Mouse (Mus musculus): ENCODE measurements around the gene Slc25a10. TPM values are rescaled to one million over a fixed set of nuclear protein-coding genes. Genes with fewer than 3 reads are reported as not detected.

Gene Slc25a10
- total and polyA plus RNA-seq, 2 experiments from 2014 or later = 20.5 to 22.8 TPM

DNA sequence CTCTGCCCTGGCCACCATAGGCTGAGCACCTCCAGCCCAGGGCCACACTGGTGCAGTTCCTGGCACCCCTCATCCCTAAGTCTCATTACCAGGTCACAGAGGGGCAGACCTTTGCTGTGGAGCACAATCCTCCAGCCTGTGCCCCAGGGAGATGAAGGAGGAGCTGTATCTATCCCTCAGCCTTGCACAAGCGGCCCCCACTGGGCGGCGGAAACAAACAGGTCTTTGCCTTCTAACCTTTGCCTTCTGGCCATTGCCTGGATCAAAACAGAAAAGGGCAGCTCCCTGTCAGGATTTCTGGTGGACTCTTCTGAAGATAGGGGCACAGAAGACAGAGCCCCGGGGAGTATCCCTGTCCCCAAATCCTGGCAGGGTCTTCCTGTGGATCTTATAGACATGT, 37.3 kb downstream of the Slc25a10 start:
- H3K4me2 ChIP-seq (ENCODE audit: low read depth) = no peak overlapping the region
- ATAC-seq (no peak), DNase-seq (no peak)
- H3K9me3 ChIP-seq (ENCODE audit: low read length) = no peaks in the 10 kb centered on the region
- no peak overlapping the region for H3K4me3 ChIP-seq (ENCODE audit: low read depth, low read length)
- H3K36me3 ChIP-seq (ENCODE audit: insufficient read depth) = no peaks in the 10 kb centered on the region
- H3K9ac ChIP-seq = no peak overlapping the region
- 56% methylated on average over 4 of the region's 4 CpGs for WGBS
- H3K27me3 ChIP-seq (ENCODE audit: insufficient read depth, low read length) = peaks cover 41% of the 10 kb centered on the region
- TF ChIP-seq CTCF (IDR thresholded peaks at IDR 0.05; ENCODE audit: low read depth) = no peak
- no peak overlapping the region for H3K27ac ChIP-seq (ENCODE audit: low read depth, low read length)
- no peaks in the 10 kb centered on the region for H3K4me1 ChIP-seq (ENCODE audit: insufficient read depth)

DNA sequence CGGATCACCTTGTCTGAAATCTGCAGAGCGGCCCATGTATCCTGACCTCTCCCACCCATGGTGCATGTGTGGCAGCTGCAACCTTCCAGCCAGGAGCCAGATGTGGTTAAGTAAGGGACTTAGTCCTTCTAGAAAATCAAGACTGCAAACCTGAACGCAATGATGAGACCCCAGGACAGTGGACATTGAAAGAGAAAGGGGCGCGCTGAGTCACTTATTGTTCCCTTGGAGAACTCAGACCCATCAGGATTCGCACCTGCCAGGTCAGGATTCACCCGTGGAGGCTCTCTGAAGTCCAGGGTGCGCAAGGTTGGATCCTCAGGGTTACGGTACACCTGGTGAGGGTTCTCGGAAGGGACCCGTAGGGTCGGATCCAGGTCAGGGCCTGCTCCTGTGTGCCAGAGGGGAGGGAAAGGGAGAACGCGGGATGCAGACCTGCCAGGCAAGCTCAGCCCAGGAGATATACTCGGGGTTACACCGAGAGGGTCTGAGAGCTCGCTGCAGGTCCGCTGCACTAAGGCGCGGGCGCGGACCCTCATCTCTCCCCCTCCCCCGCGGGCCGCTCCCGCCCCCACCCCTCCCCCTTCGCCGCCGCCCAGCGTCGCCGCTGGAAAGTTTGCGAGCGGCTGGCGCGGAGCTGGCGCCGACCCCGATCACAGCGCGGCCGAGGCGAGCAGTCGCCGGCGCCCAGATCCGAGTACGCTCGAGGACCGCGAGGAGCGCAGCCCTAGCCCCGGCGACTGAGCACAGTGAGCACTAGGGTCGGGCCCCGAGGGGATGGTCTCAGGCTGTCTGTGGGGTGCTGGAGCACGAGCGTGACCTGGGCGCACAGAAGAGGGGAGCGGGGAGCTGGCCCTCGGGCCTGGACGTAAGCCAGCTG, 38.7 kb downstream of the Slc25a10 start, which contains the start of gene Gcgr:
Gcgr (plus strand) TSS at position 615 of the 880 bp plus-strand sequence.
- Histone ChIP-seq H3K9me3 (ENCODE audit: low read length) (no peaks in the 10 kb centered on the region), H3K36me3 (ENCODE audit: insufficient read depth) (no peaks in the 10 kb centered on the region), H3K27ac (ENCODE audit: low read depth, low read length) (no peak within 1 kb of the TSS), H3K9ac (peak within 1 kb of the TSS; percentile 35), H3K27me3 (ENCODE audit: insufficient read depth, low read length) (peaks cover 41% of the 10 kb centered on the region), H3K4me1 (ENCODE audit: insufficient read depth) (no peaks in the 10 kb centered on the region), H3K4me2 (ENCODE audit: low read depth) (peak within 1 kb of the TSS; percentile 53), H3K4me3 (ENCODE audit: low read depth, low read length) (peak within 1 kb of the TSS; percentile 28)
- no peak for TF ChIP-seq CTCF (IDR thresholded peaks at IDR 0.05; ENCODE audit: low read depth)
- DNase-seq = no peak
- WGBS = 7% methylated on average over 51 of the region's 62 CpGs
- no peak for ATAC-seq

DNA sequence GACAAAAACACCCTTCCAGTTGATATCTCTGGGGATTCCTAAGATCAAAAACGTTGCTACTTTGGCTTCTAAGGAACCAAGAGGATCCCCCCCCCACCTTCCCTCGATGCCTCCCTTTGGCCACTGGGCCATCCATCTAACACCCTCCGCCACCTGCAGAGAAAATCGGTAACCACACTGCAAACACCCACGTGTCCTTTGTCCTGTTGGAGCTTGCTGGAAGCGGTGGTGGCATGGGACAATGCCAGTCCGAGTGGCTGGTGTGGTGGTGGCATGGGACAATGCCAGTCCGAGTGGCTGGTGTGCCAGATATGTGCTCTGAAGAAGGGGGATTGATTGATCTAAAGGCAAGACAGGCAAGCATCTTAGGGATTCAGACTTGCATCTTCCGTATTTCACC, 40.0 kb downstream of the Slc25a10 start:
- peaks cover 41% of the 10 kb centered on the region for H3K27me3 ChIP-seq (ENCODE audit: insufficient read depth, low read length)
- no peak overlapping the region for H3K4me2 ChIP-seq (ENCODE audit: low read depth)
- TF ChIP-seq CTCF (IDR thresholded peaks at IDR 0.05; ENCODE audit: low read depth) = no peak
- no peak overlapping the region for H3K9ac ChIP-seq
- no peaks in the 10 kb centered on the region for H3K9me3 ChIP-seq (ENCODE audit: low read length)
- no peaks in the 10 kb centered on the region for H3K4me1 ChIP-seq (ENCODE audit: insufficient read depth)
- 26% methylated on average over 9 of the region's 9 CpGs for WGBS
- no peak for ATAC-seq
- no peak overlapping the region for H3K27ac ChIP-seq (ENCODE audit: low read depth, low read length)
- no peaks in the 10 kb centered on the region for H3K36me3 ChIP-seq (ENCODE audit: insufficient read depth)
- H3K4me3 ChIP-seq (ENCODE audit: low read depth, low read length) = no peak overlapping the region
- DNase-seq = no peak

DNA sequence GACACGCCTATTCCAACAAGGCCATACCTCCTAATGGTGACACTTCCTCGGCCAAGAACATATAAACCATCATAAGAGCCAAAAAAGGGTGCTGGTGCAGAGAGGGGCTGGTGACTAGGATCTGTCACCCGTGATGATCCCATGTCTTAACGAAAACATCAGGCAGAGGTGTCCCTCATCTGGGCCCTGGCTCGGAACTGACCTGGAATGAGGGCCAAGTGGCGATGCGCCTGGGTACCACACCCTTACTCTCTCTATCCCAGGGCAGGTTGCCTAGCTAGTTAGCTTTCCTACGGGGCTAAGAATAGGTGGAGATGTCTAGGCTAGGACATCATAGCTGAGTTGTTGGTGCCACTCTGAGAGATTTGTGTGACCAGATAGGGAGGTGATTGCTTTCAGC, 42.5 kb downstream of the Slc25a10 start:
- ATAC-seq = no peak
- no peak overlapping the region for H3K9ac ChIP-seq
- no peaks in the 10 kb centered on the region for H3K9me3 ChIP-seq (ENCODE audit: low read length)
- 80% methylated on average over 8 of the region's 8 CpGs for WGBS
- H3K36me3 ChIP-seq (ENCODE audit: insufficient read depth) = no peaks in the 10 kb centered on the region
- no peak for TF ChIP-seq CTCF (IDR thresholded peaks at IDR 0.05; ENCODE audit: low read depth)
- no peak overlapping the region for H3K27ac ChIP-seq (ENCODE audit: low read depth, low read length)
- H3K4me3 ChIP-seq (ENCODE audit: low read depth, low read length) = no peak overlapping the region
- H3K4me2 ChIP-seq (ENCODE audit: low read depth) = no peak overlapping the region
- H3K27me3 ChIP-seq (ENCODE audit: insufficient read depth, low read length) = peaks cover 36% of the 10 kb centered on the region
- H3K4me1 ChIP-seq (ENCODE audit: insufficient read depth) = no peaks in the 10 kb centered on the region
- no peak for DNase-seq

DNA sequence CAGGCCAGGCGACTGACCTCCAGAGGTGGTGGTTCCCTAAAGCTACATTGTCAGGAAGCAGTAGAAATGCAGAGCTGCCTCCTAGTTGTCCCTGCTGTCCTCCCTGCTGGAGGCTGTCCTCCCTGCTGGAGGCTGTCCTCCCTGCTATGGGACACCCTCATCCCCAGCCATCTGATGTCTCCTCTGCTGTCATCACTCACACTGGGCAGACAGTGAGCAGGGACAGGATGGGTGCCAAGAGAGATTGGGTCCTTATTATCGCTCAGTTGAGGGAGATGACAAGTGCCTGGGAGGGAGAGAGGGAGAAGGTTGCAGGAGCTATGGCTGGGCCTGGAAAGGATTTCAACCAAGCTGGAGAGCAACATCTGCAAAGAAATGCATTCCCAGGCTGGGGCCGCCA, 43.5 kb downstream of the Slc25a10 start:
- H3K36me3 ChIP-seq (ENCODE audit: insufficient read depth) = no peaks in the 10 kb centered on the region
- H3K4me1 ChIP-seq (ENCODE audit: insufficient read depth) = no peaks in the 10 kb centered on the region
- peaks cover 26% of the 10 kb centered on the region for H3K27me3 ChIP-seq (ENCODE audit: insufficient read depth, low read length)
- H3K4me2 ChIP-seq (ENCODE audit: low read depth) = no peak overlapping the region
- no peak for ATAC-seq
- no peak overlapping the region for H3K9ac ChIP-seq
- no peak for TF ChIP-seq CTCF (IDR thresholded peaks at IDR 0.05; ENCODE audit: low read depth)
- 61% methylated on average over 3 of the region's 3 CpGs for WGBS
- no peak overlapping the region for H3K4me3 ChIP-seq (ENCODE audit: low read depth, low read length)
- H3K9me3 ChIP-seq (ENCODE audit: low read length) = no peaks in the 10 kb centered on the region
- DNase-seq = no peak
- H3K27ac ChIP-seq (ENCODE audit: low read depth, low read length) = no peak overlapping the region

DNA sequence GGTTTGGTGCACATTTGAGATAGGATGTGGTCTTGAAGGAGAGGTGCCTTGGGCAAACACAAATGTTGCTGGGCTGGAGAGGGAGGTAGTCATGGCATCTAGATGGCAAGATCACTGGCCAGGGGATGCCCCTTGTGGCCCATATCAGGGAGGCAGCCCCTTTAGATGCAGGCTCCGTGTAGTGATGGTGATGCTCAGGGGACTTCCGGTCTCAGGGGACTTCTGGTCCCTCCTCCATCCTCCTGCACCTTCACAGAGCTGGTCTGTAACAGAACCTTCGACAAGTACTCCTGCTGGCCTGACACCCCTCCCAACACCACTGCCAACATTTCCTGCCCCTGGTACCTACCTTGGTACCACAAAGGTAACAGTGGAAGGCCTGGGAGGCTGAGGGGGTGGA, 44.2 kb downstream of the Slc25a10 start:
- Histone ChIP-seq H3K36me3 (ENCODE audit: insufficient read depth) (no peaks in the 10 kb centered on the region), H3K27me3 (ENCODE audit: insufficient read depth, low read length) (peaks cover 22% of the 10 kb centered on the region), H3K27ac (ENCODE audit: low read depth, low read length) (no peak overlapping the region), H3K4me2 (ENCODE audit: low read depth) (no peak overlapping the region), H3K4me3 (ENCODE audit: low read depth, low read length) (no peak overlapping the region), H3K4me1 (ENCODE audit: insufficient read depth) (no peaks in the 10 kb centered on the region), H3K9me3 (ENCODE audit: low read length) (no peaks in the 10 kb centered on the region), H3K9ac (no peak overlapping the region)
- WGBS = 75% methylated on average over 3 of the region's 3 CpGs
- no peak for DNase-seq
- no peak for TF ChIP-seq CTCF (IDR thresholded peaks at IDR 0.05; ENCODE audit: low read depth)
- no peak for ATAC-seq

DNA sequence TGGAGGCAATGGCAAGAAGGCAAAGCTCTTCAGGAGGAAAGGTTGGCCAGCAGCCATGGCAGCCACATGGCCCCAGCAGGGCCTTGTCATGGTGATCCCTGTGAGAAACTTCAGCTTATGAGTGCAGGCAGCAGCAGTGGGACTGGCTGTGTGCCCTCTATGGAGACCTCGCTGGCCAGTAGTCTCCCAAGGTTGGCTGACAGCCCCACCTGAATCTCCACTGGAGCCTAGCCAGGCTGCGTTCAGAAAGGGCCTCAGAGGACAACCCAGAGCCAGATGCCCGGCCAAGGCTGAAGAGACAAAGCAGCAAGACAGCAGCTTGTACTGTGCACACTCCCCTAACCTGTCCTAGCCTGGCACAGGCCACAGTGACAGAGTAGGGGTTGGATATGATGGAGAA, 46.8 kb downstream of the Slc25a10 start:
- no peak for DNase-seq

More for the DNA sequence above, 46.8 kb downstream of the Slc25a10 start:
- peaks cover 17% of the 10 kb centered on the region for H3K36me3 ChIP-seq (ENCODE audit: insufficient read depth)
- WGBS = 61% methylated on average over 3 of the region's 3 CpGs
- no peak overlapping the region for H3K4me3 ChIP-seq (ENCODE audit: low read depth, low read length)
- H3K9ac ChIP-seq = no peak overlapping the region
- H3K4me1 ChIP-seq (ENCODE audit: insufficient read depth) = no peaks in the 10 kb centered on the region
- H3K9me3 ChIP-seq (ENCODE audit: low read length) = no peaks in the 10 kb centered on the region
- H3K27me3 ChIP-seq (ENCODE audit: insufficient read depth, low read length) = no peaks in the 10 kb centered on the region
- no peak for TF ChIP-seq CTCF (IDR thresholded peaks at IDR 0.05; ENCODE audit: low read depth)
- H3K27ac ChIP-seq (ENCODE audit: low read depth, low read length) = no peak overlapping the region
- ATAC-seq = no peak
- H3K4me2 ChIP-seq (ENCODE audit: low read depth) = no peak overlapping the region
